Mouse (Mus musculus) ES-E14 (cell line): ENCODE measurements around the gene Wdr18.

Experiments
- CHD2 ChIP-seq: IDR thresholded peaks from 2 replicates; pipeline ENCODE4 v1.6.1; 2014; ENCODE audit warnings: mild to moderate bottlenecking, low read depth, low read length, inconsistent platforms
- MAFK ChIP-seq: IDR thresholded peaks from 2 replicates; pipeline ENCODE4 v1.6.1; 2014; ENCODE audit warnings: mild to moderate bottlenecking, low read depth, low read length, inconsistent platforms; ENCODE audit not compliant: insufficient read depth

- TF ChIP-seq CHD2 (no peak), MAFK (no peak)
Observed at GRCm38 (mm10) chr10:79983205-79983604, 23.3 kb downstream of the Wdr18 start.
